Mouse (Mus musculus) frontal cortex, postnatal 25 days (tissue): ENCODE measurements around the gene Adssl1.

ENCODE experiments used
- DNase-seq, 2 experiments: peaks; one replicate each; pipeline ENCODE4 v3.0.0; 2022; ENCODE audit warnings: low spot score in 2 of 2

The Adssl1 gene

DNA sequence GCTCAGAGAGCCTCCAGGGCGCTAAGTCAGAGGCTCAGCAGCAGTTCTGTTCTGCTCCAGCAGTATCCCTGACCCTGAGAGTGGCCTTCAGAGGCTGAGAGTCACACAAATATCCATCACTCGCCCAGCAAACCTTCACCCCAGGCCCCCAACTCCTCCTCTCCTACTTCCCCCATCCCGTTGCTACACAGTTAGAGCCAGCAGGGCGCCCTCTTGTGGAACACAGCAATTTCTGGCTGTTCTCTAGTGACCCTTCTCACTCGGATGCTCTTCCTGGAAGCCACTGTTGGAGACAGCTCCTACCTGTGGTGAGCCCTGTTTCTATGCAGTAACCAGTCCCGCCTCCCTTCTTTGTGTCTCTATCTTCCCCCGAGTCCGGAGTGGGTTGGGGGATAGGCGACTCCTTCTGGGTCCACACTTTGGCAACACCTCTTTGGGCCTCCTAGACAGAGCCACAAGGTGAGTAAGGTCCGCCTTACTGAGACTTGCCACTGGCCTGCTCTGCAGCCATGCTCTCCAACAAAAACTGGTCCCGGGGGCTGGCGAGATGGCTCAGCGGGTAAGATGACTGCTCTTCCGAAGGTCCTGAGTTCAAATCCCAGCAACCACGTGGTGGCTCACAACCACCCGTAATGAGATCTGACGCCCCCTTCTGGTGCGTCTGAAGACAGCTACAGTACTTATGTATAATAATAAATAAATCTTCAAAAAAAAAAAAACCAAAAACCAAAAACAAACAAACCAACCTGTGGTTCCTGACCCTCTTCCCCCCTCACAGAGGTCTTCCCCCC, 55.6 kb downstream of the Adssl1 start:
- peak; percentile 64 to 70 for DNase-seq

DNA sequence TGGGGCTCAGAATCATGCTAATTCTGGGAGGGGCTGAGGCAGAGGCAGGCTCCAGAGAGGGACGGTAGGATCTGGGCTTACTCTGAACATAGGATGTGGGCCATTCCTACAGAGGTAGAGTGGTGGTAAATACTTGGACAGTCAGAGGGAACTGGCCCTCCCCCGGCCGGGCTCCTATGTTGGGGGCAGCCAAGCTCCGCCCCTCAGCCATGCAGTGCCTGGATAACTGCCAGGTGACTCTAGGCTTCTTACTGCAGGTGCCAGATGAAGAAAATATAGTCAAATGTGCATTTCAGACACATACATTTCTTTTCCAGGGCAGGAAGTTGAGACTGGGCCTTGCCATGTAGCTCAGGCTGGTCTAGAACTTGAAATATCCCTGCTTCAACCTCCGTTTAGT, 57.2 kb downstream of the Adssl1 start:
- no peak for DNase-seq

DNA sequence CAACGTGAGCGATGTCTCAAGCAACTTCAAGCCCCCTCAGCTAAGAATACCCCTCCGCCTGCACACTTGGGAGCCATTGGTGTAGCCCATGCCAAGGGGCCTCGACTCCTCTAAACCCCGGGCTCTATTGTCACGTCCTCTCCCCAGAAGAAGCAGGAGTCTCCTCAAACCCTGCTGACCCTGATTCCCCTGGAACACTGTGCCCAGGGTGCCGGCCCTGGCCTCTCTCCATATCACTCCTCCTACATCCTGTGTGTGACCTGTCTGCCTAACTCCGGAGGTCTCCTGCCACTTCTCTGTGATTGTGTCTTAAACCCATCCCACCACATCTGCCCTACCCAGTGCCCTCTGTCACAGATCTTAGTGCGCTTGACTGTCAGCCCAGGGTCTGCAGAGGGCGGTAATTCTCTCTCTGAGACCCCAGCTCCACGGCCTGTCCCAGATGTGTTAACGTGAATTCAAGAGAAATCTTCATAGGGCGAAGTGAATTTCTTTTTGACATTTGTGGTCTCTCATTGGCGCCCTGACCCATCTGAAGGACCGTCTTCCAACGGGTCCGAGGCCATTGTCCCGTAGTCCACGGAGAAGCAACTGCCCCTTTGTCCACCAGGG, 58.2 kb downstream of the Adssl1 start:
- no peak for DNase-seq

DNA sequence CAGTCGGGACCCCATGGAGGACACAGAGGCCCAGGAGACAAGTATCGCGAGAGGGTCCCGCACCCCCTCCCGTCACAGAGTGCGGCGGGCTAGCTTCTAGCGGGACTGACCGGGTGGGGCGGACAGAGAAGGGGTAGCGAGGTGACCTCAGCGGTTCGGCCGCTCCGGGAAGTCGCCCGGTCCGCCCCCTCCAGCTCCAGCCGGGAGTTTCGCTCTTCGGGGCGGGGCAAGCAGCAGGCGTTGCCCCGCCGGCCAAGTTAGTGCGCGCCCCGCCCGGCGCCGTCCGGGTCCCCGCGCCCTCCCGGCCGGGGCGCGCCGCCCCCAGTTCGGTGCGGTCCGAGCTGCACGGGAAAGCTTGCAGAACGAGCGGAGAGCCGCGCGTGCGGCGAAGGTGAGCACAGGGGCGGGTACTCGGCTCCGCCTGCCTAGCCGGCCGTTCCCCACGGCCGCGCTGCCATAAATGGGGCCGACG, 58.7 kb downstream of the Adssl1 start, which contains the start of gene Zbtb42:
Zbtb42 (plus strand) TSS at position 274 of the 472 bp plus-strand sequence.
- no peak for DNase-seq

DNA sequence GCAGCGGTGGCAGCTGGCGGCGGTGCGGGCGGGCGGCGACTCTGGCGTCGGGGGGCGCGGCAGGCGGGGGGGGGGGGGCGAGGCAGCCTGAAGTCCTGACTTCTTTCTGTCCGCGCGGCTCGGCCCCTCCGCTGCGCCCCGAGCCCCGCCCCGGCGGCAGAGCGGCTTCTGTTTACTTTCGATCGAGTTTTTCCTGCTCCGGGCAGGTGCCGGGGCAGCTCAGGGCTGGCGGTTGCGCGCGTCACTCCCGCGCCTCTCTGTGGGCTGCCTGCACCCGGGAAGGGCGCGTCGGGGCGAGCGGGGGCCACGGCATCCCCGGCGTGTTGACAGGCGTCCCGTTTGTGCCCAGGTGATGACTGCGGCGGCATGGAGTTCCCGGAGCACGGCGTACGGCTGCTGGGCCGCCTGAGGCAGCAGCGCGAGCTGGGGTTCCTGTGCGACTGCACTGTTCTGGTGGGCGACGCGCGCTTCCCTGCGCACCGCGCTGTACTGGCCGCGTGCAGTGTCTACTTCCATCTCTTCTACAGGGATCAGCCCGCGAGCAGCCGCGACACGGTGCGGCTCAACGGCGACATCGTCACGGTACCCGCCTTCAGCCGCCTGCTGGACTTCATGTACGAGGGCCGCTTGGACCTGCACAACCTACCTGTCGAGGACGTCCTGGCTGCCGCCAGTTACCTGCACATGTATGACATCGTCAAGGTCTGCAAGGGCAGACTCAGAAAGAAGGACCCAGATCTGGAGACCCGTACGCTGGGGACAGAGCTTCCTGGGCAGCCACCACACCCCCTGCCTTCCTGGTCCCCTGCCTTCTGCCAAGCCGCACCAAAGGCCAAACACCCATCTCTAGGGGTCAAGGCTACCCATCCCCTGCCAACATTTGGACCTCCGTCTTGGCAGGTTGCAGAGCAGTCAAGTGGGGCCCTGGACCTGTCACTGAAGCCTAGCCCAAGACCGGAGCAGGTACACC, 59.5 kb downstream of the Adssl1 start:
- no peak for DNase-seq

DNA sequence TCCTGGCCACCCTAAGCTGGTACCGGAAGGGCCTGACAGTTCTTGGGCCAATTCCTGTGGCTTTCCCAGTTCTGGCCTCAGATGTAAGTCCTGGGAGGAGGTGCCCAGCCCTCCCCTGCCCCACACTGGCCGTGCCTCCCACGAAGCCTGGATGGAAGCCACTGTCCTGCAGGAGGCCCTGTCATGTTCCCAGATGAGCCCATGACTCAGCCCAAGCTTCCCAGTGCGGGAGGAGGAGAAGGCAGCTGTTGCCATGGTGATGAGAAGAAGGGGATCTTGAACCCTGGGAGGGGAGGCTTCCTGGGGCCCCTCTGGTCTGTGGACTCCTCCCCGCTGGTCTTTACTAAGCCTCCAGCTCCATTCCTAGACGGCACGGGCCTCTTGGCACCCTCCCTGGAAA, 63.5 kb downstream of the Adssl1 start:
- DNase-seq, result no peak

DNA sequence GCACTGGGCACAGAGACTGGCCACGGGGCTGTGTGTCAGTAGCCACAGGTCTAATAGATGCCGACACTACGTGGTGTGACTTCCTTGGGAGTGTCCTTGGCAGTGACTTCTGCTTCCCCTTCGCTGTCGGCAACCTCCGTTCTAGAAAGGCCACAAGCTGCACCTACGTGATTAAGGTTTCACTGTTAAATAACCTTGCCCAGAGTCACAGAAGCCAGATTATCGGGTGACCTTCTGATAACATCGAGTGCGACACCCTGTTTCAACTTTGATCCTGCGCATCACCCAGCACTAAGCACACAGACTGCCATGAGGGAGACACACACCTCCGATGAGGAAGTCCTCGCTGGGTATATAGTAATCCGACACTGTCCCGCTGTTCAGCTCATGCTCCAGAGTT, 68.6 kb downstream of the Adssl1 start:
- no peak for DNase-seq
